Mouse (Mus musculus): ENCODE measurements at regions not wholly inside any gene's neighbourhood (a gene's known extent, or its start where the extent isn't known, plus 50 kb on each side); places are given as distances from the start of the nearest gene placed in this dataset.
A peak's percentile ranks its signal among the peaks of the same experiment; 100 is the strongest.

DNA sequence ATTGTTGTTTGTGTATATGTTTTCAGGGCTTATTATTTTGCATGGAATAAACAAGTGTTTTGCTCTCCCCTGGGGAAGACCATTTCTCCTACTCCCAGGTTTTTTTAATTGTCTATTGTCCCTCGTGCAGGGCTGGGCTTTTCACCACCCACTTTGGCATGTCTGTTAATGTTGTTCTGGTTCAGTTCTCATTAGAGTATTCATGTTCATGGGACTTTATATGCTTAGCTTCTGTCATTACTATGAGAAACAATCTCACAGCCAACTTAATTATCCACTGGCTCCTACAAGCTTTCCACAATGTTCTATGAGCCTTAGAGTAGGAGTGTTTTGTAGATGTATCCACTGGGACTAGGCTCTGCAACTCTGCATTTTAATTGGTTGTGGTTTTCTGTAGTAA lies 381.9 kb upstream of the St8sia4 start:
- no peak for TF ChIP-seq CTCF (IDR thresholded peaks at IDR 0.05; ENCODE audit: borderline replicate concordance, insufficient read depth, low read depth, low read length)
- no peak for TF ChIP-seq POLR2A (IDR thresholded peaks at IDR 0.05; ENCODE audit: borderline replicate concordance, insufficient read depth, low read length)
- Histone ChIP-seq H3K27me3 (ENCODE audit: control insufficient read depth, insufficient read depth, low read length) (no peaks in the 10 kb centered on the region), H3K4me3 (replicated peaks; ENCODE audit: insufficient read depth, low read depth, low read length) (no peak overlapping the region), H3K4me1 (ENCODE audit: control insufficient read depth, insufficient read depth, low read length) (no peaks in the 10 kb centered on the region), H3K27ac (ENCODE audit: insufficient read depth, low read length) (no peak overlapping the region)
- WGBS = 11% methylated on average over 1 of the region's 1 CpGs
- no peak for DNase-seq

DNA sequence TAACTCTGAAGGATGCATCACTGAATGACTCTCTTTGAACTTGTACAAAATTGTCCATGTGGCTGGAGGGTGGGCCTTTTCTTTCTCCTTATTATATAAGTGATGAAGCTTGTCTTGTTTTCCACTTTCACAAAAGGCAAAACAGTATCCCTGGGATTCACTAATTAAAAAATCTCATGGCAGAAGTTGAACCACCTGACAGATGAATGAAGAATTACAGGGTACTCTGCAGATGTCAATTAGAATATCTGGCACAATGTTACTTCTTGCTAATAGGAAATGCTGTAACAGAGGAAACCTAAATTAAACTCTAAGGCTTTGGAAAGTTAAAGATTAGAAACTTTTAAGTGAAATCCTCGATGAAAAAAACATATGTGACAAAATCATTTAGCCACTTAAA lies 379.2 kb upstream of the St8sia4 start:
- H3K4me1 ChIP-seq (ENCODE audit: control insufficient read depth, insufficient read depth, low read length) = no peaks in the 10 kb centered on the region
- H3K4me3 ChIP-seq (replicated peaks; ENCODE audit: insufficient read depth, low read depth, low read length) = no peak overlapping the region
- DNase-seq = no peak
- WGBS = 26% methylated on average over 1 of the region's 1 CpGs
- no peak overlapping the region for H3K27ac ChIP-seq (ENCODE audit: insufficient read depth, low read length)
- TF ChIP-seq POLR2A (IDR thresholded peaks at IDR 0.05; ENCODE audit: borderline replicate concordance, insufficient read depth, low read length) (no peak), CTCF (IDR thresholded peaks at IDR 0.05; ENCODE audit: borderline replicate concordance, insufficient read depth, low read depth, low read length) (no peak)
- no peaks in the 10 kb centered on the region for H3K27me3 ChIP-seq (ENCODE audit: control insufficient read depth, insufficient read depth, low read length)

DNA sequence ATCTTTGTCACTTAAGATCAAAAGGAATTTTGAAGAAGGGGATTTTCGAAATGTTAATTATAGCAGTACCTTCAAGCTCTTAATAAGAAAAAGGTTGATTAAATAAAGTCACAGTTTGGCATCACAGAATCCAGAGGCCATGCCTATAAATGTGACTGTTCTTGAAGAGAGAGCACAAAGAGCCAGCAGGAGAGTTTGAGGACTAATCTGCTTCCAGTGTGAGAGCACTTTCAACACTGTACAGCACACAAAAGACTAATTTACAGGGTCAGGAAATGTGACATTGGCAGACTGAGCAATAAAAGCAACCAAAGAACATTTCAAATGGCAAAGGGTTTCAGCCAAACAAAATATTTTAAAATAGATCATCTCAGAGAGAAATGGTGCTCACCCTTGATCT lies 352.1 kb upstream of the St8sia4 start:
- no peak for DNase-seq
- WGBS = 24% methylated on average over 1 of the region's 1 CpGs
- Histone ChIP-seq H3K27ac (ENCODE audit: insufficient read depth, low read length) (no peak overlapping the region), H3K27me3 (ENCODE audit: control insufficient read depth, insufficient read depth, low read length) (no peaks in the 10 kb centered on the region), H3K4me1 (ENCODE audit: control insufficient read depth, insufficient read depth, low read length) (no peaks in the 10 kb centered on the region), H3K4me3 (replicated peaks; ENCODE audit: insufficient read depth, low read depth, low read length) (no peak overlapping the region)
- TF ChIP-seq POLR2A (IDR thresholded peaks at IDR 0.05; ENCODE audit: borderline replicate concordance, insufficient read depth, low read length) (no peak), CTCF (IDR thresholded peaks at IDR 0.05; ENCODE audit: borderline replicate concordance, insufficient read depth, low read depth, low read length) (no peak)

DNA sequence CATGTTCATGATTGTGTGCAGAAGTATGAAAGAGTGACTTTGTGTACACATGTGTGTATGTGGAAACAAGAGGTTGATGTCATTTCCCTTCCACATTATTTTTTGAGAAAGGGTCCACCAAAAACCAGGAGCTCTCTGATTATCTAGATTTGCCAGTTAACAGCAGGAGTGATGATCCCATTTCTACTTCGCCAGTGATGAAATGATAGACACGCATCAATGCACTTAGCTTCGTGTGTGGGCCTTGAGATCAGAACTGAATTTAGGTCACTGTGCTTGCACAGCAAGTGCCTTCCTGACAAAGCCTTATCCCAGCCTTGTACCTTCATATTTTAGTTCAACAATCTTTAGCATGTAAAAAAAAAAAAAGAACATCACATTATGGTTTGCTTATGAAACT lies 342.1 kb upstream of the St8sia4 start:
- no peak overlapping the region for H3K4me3 ChIP-seq (replicated peaks; ENCODE audit: insufficient read depth, low read depth, low read length)
- no peaks in the 10 kb centered on the region for H3K4me1 ChIP-seq (ENCODE audit: control insufficient read depth, insufficient read depth, low read length)
- no peaks in the 10 kb centered on the region for H3K27me3 ChIP-seq (ENCODE audit: control insufficient read depth, insufficient read depth, low read length)
- peak in 1 of 2 experiments; percentile 1 for DNase-seq
- no peak overlapping the region for H3K27ac ChIP-seq (ENCODE audit: insufficient read depth, low read length)
- no peak for TF ChIP-seq POLR2A (IDR thresholded peaks at IDR 0.05; ENCODE audit: borderline replicate concordance, insufficient read depth, low read length)
- TF ChIP-seq CTCF (IDR thresholded peaks at IDR 0.05; ENCODE audit: borderline replicate concordance, insufficient read depth, low read depth, low read length) = no peak
- WGBS = 12% methylated on average over 3 of the region's 3 CpGs

DNA sequence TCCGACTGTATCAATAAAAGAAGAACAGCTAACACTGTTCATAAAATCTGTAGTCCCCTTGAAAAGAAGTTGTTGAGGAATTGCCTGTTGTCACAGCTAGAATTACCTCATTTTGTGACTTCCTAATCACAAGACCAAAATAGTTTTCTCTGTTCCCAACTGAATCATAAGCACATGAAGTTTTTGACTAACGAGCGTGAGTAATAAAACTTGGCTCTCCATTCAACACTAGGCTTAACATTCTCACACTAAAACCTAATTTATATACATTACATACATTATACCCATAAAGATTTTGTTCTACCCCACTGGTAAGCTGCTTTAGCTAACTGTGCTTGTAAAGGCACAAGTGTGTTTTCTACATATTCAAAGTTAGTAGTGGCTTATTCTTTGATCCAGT lies 335.7 kb upstream of the St8sia4 start:
- no peak for TF ChIP-seq POLR2A (IDR thresholded peaks at IDR 0.05; ENCODE audit: borderline replicate concordance, insufficient read depth, low read length)
- TF ChIP-seq CTCF (IDR thresholded peaks at IDR 0.05; ENCODE audit: borderline replicate concordance, insufficient read depth, low read depth, low read length) = no peak
- H3K4me1 ChIP-seq (ENCODE audit: control insufficient read depth, insufficient read depth, low read length) = no peaks in the 10 kb centered on the region
- H3K27ac ChIP-seq (ENCODE audit: insufficient read depth, low read length) = no peak overlapping the region
- WGBS = 74% methylated on average over 3 of the region's 3 CpGs
- DNase-seq = no peak
- no peak overlapping the region for H3K4me3 ChIP-seq (replicated peaks; ENCODE audit: insufficient read depth, low read depth, low read length)
- no peaks in the 10 kb centered on the region for H3K27me3 ChIP-seq (ENCODE audit: control insufficient read depth, insufficient read depth, low read length)

DNA sequence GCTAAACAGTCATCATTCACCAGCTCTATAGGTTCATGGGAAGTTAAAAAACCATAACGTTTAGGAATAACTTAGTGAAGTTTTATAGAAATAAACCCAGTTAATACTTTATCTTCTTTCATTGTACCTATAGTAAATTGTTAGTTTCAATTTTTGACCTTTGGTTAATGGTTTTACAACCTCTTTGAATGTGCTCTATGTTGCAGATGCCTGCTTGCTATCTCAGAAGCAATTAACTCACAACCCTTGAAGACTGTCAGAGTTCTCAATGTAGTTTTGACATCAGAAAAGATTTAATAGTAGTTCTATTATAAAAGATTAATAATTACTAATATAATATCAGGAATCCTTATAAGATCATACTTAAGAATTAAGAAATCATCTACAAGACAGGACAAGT lies 294.8 kb upstream of the St8sia4 start:
- 95% methylated on average over 1 of the region's 1 CpGs for WGBS
- TF ChIP-seq POLR2A (IDR thresholded peaks at IDR 0.05; ENCODE audit: borderline replicate concordance, insufficient read depth, low read length) (no peak), CTCF (IDR thresholded peaks at IDR 0.05; ENCODE audit: borderline replicate concordance, insufficient read depth, low read depth, low read length) (no peak)

More for the DNA sequence above, 294.8 kb upstream of the St8sia4 start:
- DNase-seq = no peak
- H3K4me1 ChIP-seq (ENCODE audit: control insufficient read depth, insufficient read depth, low read length) = no peaks in the 10 kb centered on the region
- H3K4me3 ChIP-seq (replicated peaks; ENCODE audit: insufficient read depth, low read depth, low read length) = no peak overlapping the region
- no peak overlapping the region for H3K27ac ChIP-seq (ENCODE audit: insufficient read depth, low read length)
- no peaks in the 10 kb centered on the region for H3K27me3 ChIP-seq (ENCODE audit: control insufficient read depth, insufficient read depth, low read length)
